Mouse (Mus musculus): ENCODE results near the gene Fsd2. TPM values are rescaled to one million over a fixed set of nuclear protein-coding genes. Genes with fewer than 3 reads are reported as not detected.

The Fsd2 gene
- polyA plus RNA-seq, 1 experiment = 2.7 TPM

DNA sequence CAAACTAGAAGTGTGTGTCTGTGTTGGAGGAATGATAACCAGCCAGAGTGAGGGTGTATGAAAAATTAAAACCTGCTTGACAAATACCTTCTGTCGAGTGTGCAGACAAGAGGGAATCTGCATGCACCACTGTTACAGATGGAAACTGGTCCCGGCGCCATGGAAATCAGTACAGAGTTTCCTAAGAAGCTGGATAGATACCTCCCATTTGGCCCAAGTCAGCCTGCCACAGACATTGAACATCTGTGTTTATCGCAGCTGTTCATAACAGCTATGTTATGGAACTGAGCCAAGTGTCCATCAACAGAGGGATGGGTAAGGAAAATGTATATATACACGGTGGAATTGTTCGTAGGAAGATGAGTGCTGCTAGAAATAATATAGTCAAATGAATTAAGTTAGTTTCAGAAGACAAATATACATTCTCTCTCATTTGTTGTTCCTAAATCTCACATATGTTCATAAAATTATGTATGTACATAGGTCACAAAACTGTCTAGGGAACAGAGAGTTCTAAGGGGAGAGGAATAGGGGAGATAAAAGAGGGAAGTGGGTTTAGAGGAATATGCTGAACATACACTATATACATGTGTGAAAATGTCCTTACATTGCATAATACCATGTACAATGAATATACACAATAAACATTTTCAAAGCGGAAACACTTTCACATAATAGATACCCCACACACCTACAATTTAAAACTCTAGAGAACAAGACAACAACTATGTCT, 9.3 kb downstream of the Fsd2 start:
- 44% methylated on average over 7 of the region's 7 CpGs for WGBS
- no peak for DNase-seq
- TF ChIP-seq CTCF (IDR thresholded peaks at IDR 0.05; ENCODE audit: insufficient read depth, low read length) (no peak), POLR2A (IDR thresholded peaks at IDR 0.05; ENCODE audit: borderline replicate concordance, extremely low read depth, low read depth, low read length) (no peak)
- no peak overlapping the region for H3K4me3 ChIP-seq (replicated peaks; ENCODE audit: extremely low read depth, low read depth, low read length)
- H3K4me1 ChIP-seq (ENCODE audit: control insufficient read depth, insufficient read depth, low read length) = peaks cover 5% of the 10 kb centered on the region; the same call in 1 of the 2 replicates

DNA sequence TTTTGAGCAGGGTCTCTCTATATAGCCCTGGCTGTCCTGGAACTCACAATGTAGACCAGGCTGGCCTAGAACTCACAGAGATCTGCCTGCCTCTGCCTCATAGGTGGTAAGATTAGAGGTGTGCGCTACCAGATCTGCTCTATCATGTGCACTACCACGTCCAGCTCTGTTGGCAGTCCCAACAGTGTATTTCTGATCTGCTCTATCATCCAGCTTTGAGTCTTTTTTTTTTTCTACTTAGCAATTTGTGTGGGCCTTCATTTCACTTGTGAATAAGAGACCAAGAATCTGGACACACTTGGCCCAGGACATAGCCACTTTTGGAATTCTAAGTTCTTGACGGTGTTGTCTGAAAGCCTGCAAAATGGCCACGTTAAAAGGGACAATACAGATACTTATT, 9.9 kb downstream of the Fsd2 start:
- no peak for DNase-seq
- Histone ChIP-seq H3K4me1 (ENCODE audit: control insufficient read depth, insufficient read depth, low read length) (peaks cover 5% of the 10 kb centered on the region; the same call in 1 of the 2 replicates), H3K4me3 (replicated peaks; ENCODE audit: extremely low read depth, low read depth, low read length) (no peak overlapping the region)
- WGBS = 60% methylated on average over 4 of the region's 4 CpGs
- TF ChIP-seq POLR2A (IDR thresholded peaks at IDR 0.05; ENCODE audit: borderline replicate concordance, extremely low read depth, low read depth, low read length) (no peak), CTCF (IDR thresholded peaks at IDR 0.05; ENCODE audit: insufficient read depth, low read length) (no peak)

DNA sequence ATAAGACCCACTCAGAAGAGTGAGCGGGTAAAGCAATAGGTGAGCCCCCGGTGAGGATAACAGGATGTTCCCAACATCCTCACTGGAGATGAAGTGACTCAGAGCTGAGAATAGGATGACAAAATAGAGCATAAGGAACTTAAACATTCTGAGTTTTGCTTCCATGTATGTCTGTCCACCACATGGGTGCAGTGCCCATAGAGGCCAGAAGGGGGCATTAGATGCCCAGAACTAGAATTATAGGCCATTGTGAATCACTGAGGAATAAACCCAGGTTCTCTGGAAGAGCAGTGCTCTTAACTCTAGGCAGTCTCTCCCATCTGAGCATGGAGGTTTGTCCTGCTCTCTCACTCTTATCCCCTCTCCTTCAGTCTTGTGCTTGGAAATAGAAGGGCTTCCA, 12.4 kb downstream of the Fsd2 start:
- Histone ChIP-seq H3K4me1 (ENCODE audit: control insufficient read depth, insufficient read depth, low read length) (no peaks in the 10 kb centered on the region), H3K4me3 (replicated peaks; ENCODE audit: extremely low read depth, low read depth, low read length) (no peak overlapping the region)
- no peak for TF ChIP-seq POLR2A (IDR thresholded peaks at IDR 0.05; ENCODE audit: borderline replicate concordance, extremely low read depth, low read depth, low read length)
- TF ChIP-seq CTCF (IDR thresholded peaks at IDR 0.05; ENCODE audit: insufficient read depth, low read length) = peak; percentile 35
- WGBS = 82% methylated on average over 2 of the region's 2 CpGs
- DNase-seq = peak; percentile 34

DNA sequence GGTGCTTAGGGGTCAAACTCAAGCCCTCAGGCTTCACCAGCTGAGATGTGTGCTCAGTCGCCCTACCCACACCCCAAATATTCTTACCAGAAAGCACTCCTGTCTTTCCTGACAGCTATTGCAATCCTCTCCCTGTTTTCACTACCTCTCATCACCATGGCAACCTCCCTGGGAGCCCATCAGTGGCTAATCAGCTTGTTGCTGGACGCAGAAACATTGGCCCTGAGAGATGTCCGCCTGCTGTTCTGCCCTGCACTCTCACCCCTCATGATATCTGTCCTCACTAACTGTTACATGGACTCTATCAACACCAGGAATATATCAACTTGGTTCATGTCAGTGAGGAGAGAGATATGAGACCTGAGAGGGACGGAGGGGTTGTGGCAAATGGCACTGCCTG, 13.2 kb downstream of the Fsd2 start:
- DNase-seq = no peak

DNA sequence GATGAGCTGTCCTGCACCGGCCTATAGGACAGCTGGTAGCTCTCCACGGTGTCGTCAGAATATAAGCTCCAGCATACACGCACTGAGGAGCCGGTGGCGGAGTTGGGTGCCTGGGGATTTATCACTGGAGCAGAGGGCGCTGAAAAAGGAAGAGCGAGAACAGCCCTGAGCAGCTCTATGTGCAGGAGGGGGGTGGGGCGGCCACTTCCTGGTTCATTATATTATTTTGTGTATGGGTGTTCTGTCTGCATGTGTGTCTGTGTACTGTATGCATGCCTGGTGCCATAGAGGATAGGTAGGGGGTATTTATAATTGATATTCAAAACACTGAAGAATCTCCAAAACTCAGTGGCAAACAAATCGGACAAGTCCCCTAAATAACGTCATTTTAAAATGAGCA, 17.9 kb downstream of the Fsd2 start:
- no peak for DNase-seq
- no peaks in the 10 kb centered on the region for H3K4me1 ChIP-seq (ENCODE audit: control insufficient read depth, insufficient read depth, low read length)
- 62% methylated on average over 11 of the region's 11 CpGs for WGBS
- H3K4me3 ChIP-seq (replicated peaks; ENCODE audit: extremely low read depth, low read depth, low read length) = no peak overlapping the region
- TF ChIP-seq POLR2A (IDR thresholded peaks at IDR 0.05; ENCODE audit: borderline replicate concordance, extremely low read depth, low read depth, low read length) (no peak), CTCF (IDR thresholded peaks at IDR 0.05; ENCODE audit: insufficient read depth, low read length) (no peak)

More for the DNA sequence above, 13.2 kb downstream of the Fsd2 start:
- H3K4me3 ChIP-seq (replicated peaks; ENCODE audit: extremely low read depth, low read depth, low read length) = no peak overlapping the region
- 63% methylated on average over 4 of the region's 4 CpGs for WGBS
- TF ChIP-seq CTCF (IDR thresholded peaks at IDR 0.05; ENCODE audit: insufficient read depth, low read length) (no peak), POLR2A (IDR thresholded peaks at IDR 0.05; ENCODE audit: borderline replicate concordance, extremely low read depth, low read depth, low read length) (no peak)
- H3K4me1 ChIP-seq (ENCODE audit: control insufficient read depth, insufficient read depth, low read length) = no peaks in the 10 kb centered on the region

DNA sequence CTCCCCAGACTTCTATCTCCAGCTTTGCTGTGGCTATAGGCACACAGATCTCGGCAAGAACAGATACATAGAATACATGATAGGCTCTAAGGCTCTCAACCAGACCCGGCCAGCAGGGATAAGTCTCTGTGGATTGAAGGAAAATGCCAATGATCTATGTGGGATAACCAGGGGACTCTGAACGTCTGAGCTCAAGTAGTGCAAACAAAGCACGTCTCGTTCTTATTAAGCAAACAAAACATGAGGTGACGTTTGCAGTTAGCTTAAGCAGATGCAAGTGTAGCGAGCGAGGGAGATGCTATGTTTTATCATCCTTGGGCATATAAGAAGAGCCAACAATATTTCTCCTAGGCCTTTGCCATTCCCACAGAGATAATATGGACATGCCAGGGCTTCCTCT, 23.8 kb downstream of the Fsd2 start:
- DNase-seq = no peak
- WGBS = 70% methylated on average over 8 of the region's 8 CpGs
- no peaks in the 10 kb centered on the region for H3K4me1 ChIP-seq (ENCODE audit: control insufficient read depth, insufficient read depth, low read length)
- H3K4me3 ChIP-seq (replicated peaks; ENCODE audit: extremely low read depth, low read depth, low read length) = no peak overlapping the region
- no peak for TF ChIP-seq CTCF (IDR thresholded peaks at IDR 0.05; ENCODE audit: insufficient read depth, low read length)
- no peak for TF ChIP-seq POLR2A (IDR thresholded peaks at IDR 0.05; ENCODE audit: borderline replicate concordance, extremely low read depth, low read depth, low read length)

DNA sequence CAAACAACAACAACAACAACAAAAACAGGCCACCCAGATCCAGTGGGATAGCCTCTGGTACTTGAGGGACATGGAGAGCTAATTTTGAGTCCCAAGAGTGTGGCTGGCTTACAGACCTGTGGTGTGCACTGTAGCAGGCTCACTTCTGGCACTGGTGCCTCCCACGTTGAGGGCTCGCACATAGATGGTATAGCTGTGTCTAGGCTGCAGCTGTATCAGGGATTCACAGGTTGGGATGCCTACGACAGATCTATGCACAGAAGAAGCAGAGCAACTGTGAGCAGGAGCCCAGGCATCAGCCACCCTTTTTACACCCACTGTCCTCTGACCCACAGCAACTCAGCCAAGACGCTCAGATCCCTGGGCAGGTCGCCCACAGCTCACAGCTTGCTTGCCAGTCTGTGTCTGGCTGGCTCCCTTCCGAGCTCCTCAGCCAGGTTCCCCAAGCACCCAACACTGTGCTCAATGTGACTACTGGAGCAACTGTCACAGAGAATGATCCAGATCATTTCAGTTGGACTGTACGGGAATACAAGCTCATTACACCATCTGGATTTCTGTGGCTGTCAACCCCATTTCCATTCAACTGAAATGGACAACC, 24.7 kb downstream of the Fsd2 start:
- TF ChIP-seq POLR2A (IDR thresholded peaks at IDR 0.05; ENCODE audit: borderline replicate concordance, extremely low read depth, low read depth, low read length) = no peak
- no peak for TF ChIP-seq CTCF (IDR thresholded peaks at IDR 0.05; ENCODE audit: insufficient read depth, low read length)
- DNase-seq = no peak
- WGBS = 69% methylated on average over 7 of the region's 7 CpGs
- Histone ChIP-seq H3K4me3 (replicated peaks; ENCODE audit: extremely low read depth, low read depth, low read length) (no peak overlapping the region), H3K4me1 (ENCODE audit: control insufficient read depth, insufficient read depth, low read length) (no peaks in the 10 kb centered on the region)

DNA sequence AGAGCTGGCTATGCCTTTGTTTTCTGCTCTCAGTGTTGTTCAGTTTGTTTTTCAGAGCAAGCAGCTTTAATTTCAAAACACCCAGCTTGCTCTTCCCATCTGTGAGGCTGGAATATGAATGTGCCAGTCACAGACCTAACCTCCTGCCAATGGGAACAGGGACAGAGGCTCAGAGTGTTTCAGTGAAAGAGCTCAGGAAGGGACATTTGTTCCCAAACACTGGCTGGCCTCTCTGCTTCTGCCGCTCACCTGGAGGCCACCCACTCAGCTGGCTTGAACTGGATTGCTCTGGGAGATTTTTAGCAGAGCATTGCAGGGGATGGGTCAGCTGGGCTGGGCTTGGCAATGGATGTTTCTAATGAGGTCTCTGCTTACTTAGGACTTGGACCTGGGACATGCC, 25.7 kb downstream of the Fsd2 start:
- Histone ChIP-seq H3K4me1 (ENCODE audit: control insufficient read depth, insufficient read depth, low read length) (no peaks in the 10 kb centered on the region), H3K4me3 (replicated peaks; ENCODE audit: extremely low read depth, low read depth, low read length) (no peak overlapping the region)
- TF ChIP-seq POLR2A (IDR thresholded peaks at IDR 0.05; ENCODE audit: borderline replicate concordance, extremely low read depth, low read depth, low read length) (no peak), CTCF (IDR thresholded peaks at IDR 0.05; ENCODE audit: insufficient read depth, low read length) (no peak)
- DNase-seq = no peak
- WGBS = 56% methylated on average over 1 of the region's 1 CpGs

DNA sequence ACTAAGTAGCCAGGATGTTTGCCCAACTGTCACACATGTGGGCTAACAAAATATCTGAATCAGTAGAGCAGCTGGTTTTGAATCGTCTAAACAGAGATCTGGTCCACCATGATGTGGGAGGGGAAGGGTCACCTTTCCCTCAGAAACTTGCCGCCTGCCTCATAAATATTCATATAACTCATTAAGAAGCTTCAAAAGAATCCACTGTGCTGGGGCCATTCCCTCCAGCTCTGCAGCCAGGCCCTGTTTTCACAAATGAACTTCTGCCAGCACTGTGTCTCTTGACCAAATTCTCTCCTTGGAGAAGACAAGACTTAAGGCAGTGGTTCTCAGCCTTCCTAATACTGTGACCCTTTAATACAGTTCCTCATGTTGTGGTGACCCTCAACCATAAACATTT, 27.2 kb downstream of the Fsd2 start:
- Histone ChIP-seq H3K4me3 (replicated peaks; ENCODE audit: extremely low read depth, low read depth, low read length) (no peak overlapping the region), H3K4me1 (ENCODE audit: control insufficient read depth, insufficient read depth, low read length) (no peaks in the 10 kb centered on the region)
- no peak for TF ChIP-seq POLR2A (IDR thresholded peaks at IDR 0.05; ENCODE audit: borderline replicate concordance, extremely low read depth, low read depth, low read length)
- no peak for TF ChIP-seq CTCF (IDR thresholded peaks at IDR 0.05; ENCODE audit: insufficient read depth, low read length)
- no peak for DNase-seq
- WGBS = 31% methylated on average over 2 of the region's 2 CpGs

Data from lung, adult 2 months (tissue).